8 mouse cellular contexts compared by ENCODE assay signal in the genomic region with DNA sequence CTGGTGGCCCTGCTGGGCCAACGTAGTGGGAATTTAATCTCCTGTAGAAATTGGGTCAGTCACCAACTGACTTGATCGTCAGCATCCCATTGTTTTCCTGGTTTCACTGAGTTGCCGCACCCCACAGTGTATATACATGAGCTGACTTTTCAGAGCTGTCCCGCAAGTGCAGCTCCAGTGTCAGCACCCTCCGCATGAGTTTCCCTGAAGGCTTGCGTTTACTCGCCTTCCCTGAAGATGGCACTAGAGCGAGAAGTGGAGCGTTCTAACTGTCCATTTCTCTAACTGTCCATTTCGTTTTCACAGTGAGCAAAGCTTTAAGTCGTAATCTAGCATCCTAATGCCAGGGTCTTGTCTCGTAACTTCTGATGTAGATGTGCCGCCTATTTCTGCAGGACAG. TPM values are rescaled to one million over a fixed set of nuclear protein-coding genes. Genes with fewer than 3 reads are reported as not detected.
DNase-seq lines count a peak whose midpoint lies in the region; ATAC-seq and TF ChIP-seq lines count a peak whose summit lies in the region.

No protein-coding gene starts in this region.

- no peak overlapping the region for H3K9ac ChIP-seq in intestine, postnatal 0 days (ENCODE audit: low read depth, low read length)
- no peak overlapping the region for H3K9ac ChIP-seq in intestine, embryonic 16.5 days (ENCODE audit: low read depth, low read length)
- no peak overlapping the region for H3K9ac ChIP-seq in forebrain, embryonic 15.5 days (replicated peaks)

- H3K36me3 ChIP-seq in intestine, postnatal 0 days (ENCODE audit: control insufficient read depth, insufficient read depth) = peaks cover 58% of the 10 kb centered on the region
- H3K36me3 ChIP-seq in intestine, embryonic 16.5 days (ENCODE audit: control insufficient read depth, insufficient read depth, low read length) = peaks cover 12% of the 10 kb centered on the region
- peaks cover 33% of the 10 kb centered on the region for H3K36me3 ChIP-seq in forebrain, embryonic 15.5 days

- H3K4me3 ChIP-seq in intestine, postnatal 0 days (ENCODE audit: low read depth, low read length) = no peak overlapping the region
- H3K4me3 ChIP-seq in intestine, embryonic 16.5 days (ENCODE audit: low read length) = no peak overlapping the region
- H3K4me3 ChIP-seq in forebrain, embryonic 15.5 days = no peak overlapping the region

- H3K27me3 ChIP-seq in intestine, postnatal 0 days (replicated peaks; ENCODE audit: control insufficient read depth, insufficient read depth, low read length) = no peaks in the 10 kb centered on the region
- no peaks in the 10 kb centered on the region for H3K27me3 ChIP-seq in intestine, embryonic 16.5 days (replicated peaks; ENCODE audit: control insufficient read depth, insufficient read depth, low read length)
- no peaks in the 10 kb centered on the region for H3K27me3 ChIP-seq in forebrain, embryonic 15.5 days

- DNase-seq in 3T3-L1 (ENCODE audit: low read depth, low spot score) = peak; percentile 38
- peak; percentile 65 for DNase-seq in R1 (ENCODE audit: low read depth, low spot score)
- DNase-seq in embryo, embryonic 10.5 days (ENCODE audit: low spot score) = peak; percentile 23
- no peak for DNase-seq in thymus, postnatal 0 days (ENCODE audit: low spot score)
- no peak for DNase-seq in layer of hippocampus, adult 9-11 months

- H3K27ac ChIP-seq in intestine, postnatal 0 days (ENCODE audit: low read depth, low read length) = no peak overlapping the region
- H3K27ac ChIP-seq in intestine, embryonic 16.5 days (ENCODE audit: low read length) = no peak overlapping the region
- H3K27ac ChIP-seq in forebrain, embryonic 15.5 days (replicated peaks) = no peak overlapping the region

- no peaks in the 10 kb centered on the region for H3K9me3 ChIP-seq in intestine, postnatal 0 days (ENCODE audit: control insufficient read depth)
- H3K9me3 ChIP-seq in intestine, embryonic 16.5 days (ENCODE audit: control insufficient read depth, low read length) = no peaks in the 10 kb centered on the region
- H3K9me3 ChIP-seq in forebrain, embryonic 15.5 days = no peaks in the 10 kb centered on the region

- WGBS in intestine, postnatal 0 days = 85% methylated on average over 13 of the region's 13 CpGs
- 86% methylated on average over 13 of the region's 13 CpGs for WGBS in intestine, embryonic 16.5 days
- WGBS in forebrain, embryonic 15.5 days = 76% methylated on average over 13 of the region's 13 CpGs

- H3K4me1 ChIP-seq in intestine, postnatal 0 days (replicated peaks; ENCODE audit: control insufficient read depth, insufficient read depth, low read length) = no peaks in the 10 kb centered on the region
- H3K4me1 ChIP-seq in intestine, embryonic 16.5 days (ENCODE audit: control insufficient read depth, insufficient read depth, low read length) = peaks cover 3% of the 10 kb centered on the region; the same call in 1 of the 2 replicates
- peaks cover 4% of the 10 kb centered on the region; the same call in 1 of the 2 replicates for H3K4me1 ChIP-seq in forebrain, embryonic 15.5 days

- TF ChIP-seq CTCF in intestine, postnatal 0 days (IDR thresholded peaks at IDR 0.05; ENCODE audit: low read depth) = peak; percentile 49

- H3K4me2 ChIP-seq in intestine, postnatal 0 days (replicated peaks; ENCODE audit: low read depth) = no peak overlapping the region
- H3K4me2 ChIP-seq in intestine, embryonic 16.5 days (ENCODE audit: low read depth, low read length) = no peak overlapping the region
- H3K4me2 ChIP-seq in forebrain, embryonic 15.5 days (replicated peaks) = no peak overlapping the region

- no peak for ATAC-seq in intestine, postnatal 0 days
- no peak for ATAC-seq in intestine, embryonic 16.5 days
- ATAC-seq in forebrain, embryonic 15.5 days (replicated peaks) = no peak

RNA-seq across cellular contexts. Expression of a gene that starts 36.8 kb away (rescaled TPM):
- 29.9 and 30.8 TPM in 2 replicates for polyA plus RNA-seq in intestine, postnatal 0 days (2015; fragmentation: Nextera tagmentation; extraction: Ambion mirVana)
- polyA plus RNA-seq in intestine, embryonic 16.5 days (2015; fragmentation: Nextera tagmentation; extraction: Ambion mirVana) = 4.7 and 17.1 TPM in 2 replicates
- polyA plus RNA-seq in thymus, postnatal 0 days (2015; fragmentation: Nextera tagmentation; extraction: Ambion mirVana) = 50.3 and 53.0 TPM in 2 replicates
- 28.6 and 30.7 TPM in 2 replicates for polyA plus RNA-seq in forebrain, embryonic 15.5 days (2015; fragmentation: Nextera tagmentation; extraction: Ambion mirVana)

Comparison
In these comparisons a context has a peak if more than half of its experiments do, and no peak if none do; other contexts are left out.
1. DNase-seq: peak in 3T3-L1 (single experiment), R1 (single experiment) and embryo, embryonic 10.5 days (single experiment); none in thymus, postnatal 0 days (single experiment) and layer of hippocampus, adult 9-11 months (single experiment).